Mouse (Mus musculus): Measurements from ENCODE around the gene Tep1. TPM values are rescaled to one million over a fixed set of nuclear protein-coding genes. Genes with fewer than 3 reads are reported as not detected.

Tep1 gene
- polyA plus RNA-seq, 1 experiment = 9.3 TPM

DNA sequence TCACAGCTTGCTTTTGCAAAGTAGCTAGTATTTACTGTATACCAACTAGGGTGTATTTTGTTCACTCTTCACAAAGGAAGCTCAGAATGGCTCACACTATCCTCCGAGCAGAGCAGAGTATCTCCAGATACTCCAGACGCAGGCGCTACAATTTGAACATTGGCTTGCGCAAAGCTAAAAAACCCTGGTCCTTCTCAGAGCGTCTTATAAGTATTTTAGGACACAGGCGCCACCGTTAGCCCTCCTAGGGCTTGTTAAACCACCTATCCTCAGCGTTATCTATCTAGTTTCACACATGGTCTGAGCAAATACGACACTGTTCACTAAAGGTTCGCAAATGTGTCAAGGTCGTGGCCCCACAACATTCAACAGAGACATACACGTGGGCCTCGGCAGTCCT lies 65.7 kb downstream of the Tep1 start:
- peaks cover 10% of the 10 kb centered on the region for H3K4me1 ChIP-seq (ENCODE audit: control insufficient read depth, insufficient read depth, low read length)
- 0 out of 2 replicates have a peak overlapping the region, but pooled peaks have one; percentile 6 for H3K4me3 ChIP-seq (ENCODE audit: control insufficient read depth, low read depth, low read length)
- H3K27ac ChIP-seq (ENCODE audit: control insufficient read depth, insufficient read depth, low read depth, low read length) = no peak overlapping the region
- H3K36me3 ChIP-seq (ENCODE audit: control insufficient read depth, insufficient read depth, low read length) = no peaks in the 10 kb centered on the region
- TF ChIP-seq POLR2A (IDR thresholded peaks at IDR 0.05; ENCODE audit: control insufficient read depth, low read depth, low read length) (no peak), CTCF (IDR thresholded peaks at IDR 0.05; ENCODE audit: control insufficient read depth, insufficient read depth, insufficient replicate concordance, low read depth, low read length) (no peak)
- H3K27me3 ChIP-seq (ENCODE audit: control insufficient read depth, insufficient read depth, low read length) = no peaks in the 10 kb centered on the region

- Histone ChIP-seq H3K36me3 (ENCODE audit: control insufficient read depth, insufficient read depth, low read length) (no peaks in the 10 kb centered on the region), H3K27me3 (ENCODE audit: control insufficient read depth, insufficient read depth, low read length) (no peaks in the 10 kb centered on the region), H3K4me3 (ENCODE audit: control insufficient read depth, low read depth, low read length) (no peak overlapping the region), H3K27ac (ENCODE audit: control insufficient read depth, insufficient read depth, low read depth, low read length) (no peak overlapping the region), H3K4me1 (ENCODE audit: control insufficient read depth, insufficient read depth, low read length) (peaks cover 8% of the 10 kb centered on the region)
- no peak for TF ChIP-seq CTCF (IDR thresholded peaks at IDR 0.05; ENCODE audit: control insufficient read depth, insufficient read depth, insufficient replicate concordance, low read depth, low read length)
- no peak for TF ChIP-seq POLR2A (IDR thresholded peaks at IDR 0.05; ENCODE audit: control insufficient read depth, low read depth, low read length)
Observed at GRCm38 (mm10) chr14:50802843-50803562, 67.4 kb downstream of the Tep1 start.

DNA sequence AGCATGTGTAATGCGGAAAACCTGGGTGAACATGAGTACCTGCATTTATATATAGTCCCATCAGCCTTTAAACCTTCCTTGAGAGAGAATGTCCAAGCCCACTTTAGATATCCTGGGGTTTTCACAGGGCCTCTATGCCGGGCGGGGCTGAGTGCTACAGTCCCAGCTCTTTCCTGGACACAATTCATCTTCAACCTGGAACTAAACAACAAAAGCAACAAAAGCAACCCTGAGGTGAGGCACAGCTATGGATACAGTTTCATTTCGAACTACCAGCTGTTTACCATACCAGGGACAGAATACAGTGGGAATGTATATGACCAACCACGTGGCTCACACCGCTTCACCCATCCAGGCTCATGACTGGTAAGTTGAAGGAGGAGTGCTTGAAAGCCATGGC lies 67.9 kb downstream of the Tep1 start:
- Histone ChIP-seq H3K4me3 (ENCODE audit: control insufficient read depth, low read depth, low read length) (no peak overlapping the region), H3K4me1 (ENCODE audit: control insufficient read depth, insufficient read depth, low read length) (peaks cover 8% of the 10 kb centered on the region), H3K27ac (ENCODE audit: control insufficient read depth, insufficient read depth, low read depth, low read length) (no peak overlapping the region), H3K27me3 (ENCODE audit: control insufficient read depth, insufficient read depth, low read length) (no peaks in the 10 kb centered on the region), H3K36me3 (ENCODE audit: control insufficient read depth, insufficient read depth, low read length) (no peaks in the 10 kb centered on the region)
- TF ChIP-seq CTCF (IDR thresholded peaks at IDR 0.05; ENCODE audit: control insufficient read depth, insufficient read depth, insufficient replicate concordance, low read depth, low read length) (no peak), POLR2A (IDR thresholded peaks at IDR 0.05; ENCODE audit: control insufficient read depth, low read depth, low read length) (no peak)

- Histone ChIP-seq H3K27me3 (ENCODE audit: control insufficient read depth, insufficient read depth, low read length) (no peaks in the 10 kb centered on the region), H3K27ac (ENCODE audit: control insufficient read depth, insufficient read depth, low read depth, low read length) (no peak overlapping the region), H3K4me3 (ENCODE audit: control insufficient read depth, low read depth, low read length) (no peak overlapping the region), H3K4me1 (ENCODE audit: control insufficient read depth, insufficient read depth, low read length) (peaks cover 3% of the 10 kb centered on the region; the same call in 1 of the 2 replicates), H3K36me3 (ENCODE audit: control insufficient read depth, insufficient read depth, low read length) (no peaks in the 10 kb centered on the region)
- TF ChIP-seq POLR2A (IDR thresholded peaks at IDR 0.05; ENCODE audit: control insufficient read depth, low read depth, low read length) = no peak
- TF ChIP-seq CTCF (IDR thresholded peaks at IDR 0.05; ENCODE audit: control insufficient read depth, insufficient read depth, insufficient replicate concordance, low read depth, low read length) = no peak
Observed at GRCm38 (mm10) chr14:50799502-50800259, 70.7 kb downstream of the Tep1 start.

DNA sequence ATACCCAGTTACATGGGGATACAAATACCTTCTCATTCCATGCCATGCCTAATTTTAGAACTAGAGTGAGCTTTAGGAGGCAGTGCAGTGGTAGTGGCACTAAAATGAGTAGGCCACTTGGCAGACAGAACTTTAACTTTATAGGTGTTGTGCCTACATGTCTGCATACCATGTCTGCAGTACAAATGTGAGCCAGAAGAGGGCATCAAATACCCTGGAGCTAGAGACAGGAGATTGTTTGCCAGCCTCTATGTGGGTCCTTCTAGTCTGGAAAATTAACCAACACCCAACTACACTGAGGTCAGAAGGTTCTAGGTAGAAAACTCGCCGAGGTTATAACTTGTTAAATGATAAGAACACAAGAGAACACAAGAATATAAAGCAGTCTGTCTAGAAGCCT lies 71.8 kb downstream of the Tep1 start:
- Histone ChIP-seq H3K36me3 (ENCODE audit: control insufficient read depth, insufficient read depth, low read length) (no peaks in the 10 kb centered on the region), H3K27me3 (ENCODE audit: control insufficient read depth, insufficient read depth, low read length) (no peaks in the 10 kb centered on the region), H3K4me3 (ENCODE audit: control insufficient read depth, low read depth, low read length) (no peak overlapping the region), H3K27ac (ENCODE audit: control insufficient read depth, insufficient read depth, low read depth, low read length) (no peak overlapping the region), H3K4me1 (ENCODE audit: control insufficient read depth, insufficient read depth, low read length) (no peaks in the 10 kb centered on the region; the same call in 1 of the 2 replicates)
- TF ChIP-seq POLR2A (IDR thresholded peaks at IDR 0.05; ENCODE audit: control insufficient read depth, low read depth, low read length) (no peak), CTCF (IDR thresholded peaks at IDR 0.05; ENCODE audit: control insufficient read depth, insufficient read depth, insufficient replicate concordance, low read depth, low read length) (no peak)

DNA sequence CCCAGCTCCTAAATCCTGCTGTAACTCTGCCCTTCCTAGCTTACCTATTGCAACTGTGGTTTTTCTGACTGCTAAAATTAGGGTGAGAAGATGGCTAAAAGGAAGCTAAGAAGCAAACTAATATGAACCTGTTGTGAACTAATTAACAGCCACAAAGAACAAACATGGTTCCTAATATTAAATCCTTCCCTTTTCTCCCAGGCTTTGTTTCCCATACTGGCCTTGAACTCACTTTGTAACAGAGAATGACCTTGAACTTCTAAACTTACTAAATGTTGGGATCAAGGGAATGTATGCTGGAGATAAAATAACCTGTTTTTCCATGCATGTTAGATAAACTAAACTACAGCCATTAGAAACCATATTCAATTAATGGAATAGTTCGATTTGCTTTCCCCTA lies 73.9 kb downstream of the Tep1 start:
- Histone ChIP-seq H3K36me3 (ENCODE audit: control insufficient read depth, insufficient read depth, low read length) (no peaks in the 10 kb centered on the region; the same call in 1 of the 2 replicates), H3K27me3 (ENCODE audit: control insufficient read depth, insufficient read depth, low read length) (no peaks in the 10 kb centered on the region), H3K27ac (ENCODE audit: control insufficient read depth, insufficient read depth, low read depth, low read length) (no peak overlapping the region), H3K4me3 (ENCODE audit: control insufficient read depth, low read depth, low read length) (no peak overlapping the region), H3K4me1 (ENCODE audit: control insufficient read depth, insufficient read depth, low read length) (no peaks in the 10 kb centered on the region; the same call in 1 of the 2 replicates)
- no peak for TF ChIP-seq CTCF (IDR thresholded peaks at IDR 0.05; ENCODE audit: control insufficient read depth, insufficient read depth, insufficient replicate concordance, low read depth, low read length)

GRCm38 (mm10) chr14:50795965-50796364 lies 74.4 kb downstream of the Tep1 start:
- no peak for TF ChIP-seq POLR2A (IDR thresholded peaks at IDR 0.05; ENCODE audit: control insufficient read depth, low read depth, low read length)
- no peak for TF ChIP-seq CTCF (IDR thresholded peaks at IDR 0.05; ENCODE audit: control insufficient read depth, insufficient read depth, insufficient replicate concordance, low read depth, low read length)
- peak overlapping the region; percentile 94 for H3K4me3 ChIP-seq (ENCODE audit: control insufficient read depth, low read depth, low read length)

More at GRCm38 (mm10) chr14:50795965-50796364, 74.4 kb downstream of the Tep1 start:
- no peaks in the 10 kb centered on the region; the same call in 1 of the 2 replicates for H3K36me3 ChIP-seq (ENCODE audit: control insufficient read depth, insufficient read depth, low read length)
- peak overlapping the region; percentile 65; the same call in 1 of the 2 replicates for H3K27ac ChIP-seq (ENCODE audit: control insufficient read depth, insufficient read depth, low read depth, low read length)
- no peaks in the 10 kb centered on the region for H3K27me3 ChIP-seq (ENCODE audit: control insufficient read depth, insufficient read depth, low read length)
- H3K4me1 ChIP-seq (ENCODE audit: control insufficient read depth, insufficient read depth, low read length) = no peaks in the 10 kb centered on the region; the same call in 1 of the 2 replicates
